Mouse (Mus musculus): ENCODE data around the gene Enho.

GRCm38 (mm10) chr4:41682789-41683188 is 42.7 kb upstream of the Enho start:
- TF ChIP-seq EP300 (IDR thresholded peaks at IDR 0.05), result no peak
- TF ChIP-seq CTCF (IDR thresholded peaks at IDR 0.05), result no peak

Data from lung, postnatal 0 days (tissue).